Mouse (Mus musculus) heart, embryonic 10.5 days (tissue): ENCODE measurements at regions not wholly inside any gene's neighbourhood (a gene's known extent, or its start where the extent isn't known, plus 50 kb on each side); places are given as distances from the start of the nearest gene placed in this dataset.

Source experiments
- DNase-seq: peaks from one replicate; pipeline ENCODE4 v3.0.0-alpha.2; 2017; ENCODE audit warnings: low spot score
- H3K27ac ChIP-seq: fragments of 300-500 bp; sonication (generic); 2 replicates; pipeline ENCODE4 v1.5.1; 2016; ENCODE audit warnings: mild to moderate bottlenecking
- H3K27me3 ChIP-seq: fragments of 300-500 bp; sonication (generic); 2 replicates; pipeline ENCODE4 v1.6.1; 2016; ENCODE audit warnings: mild to moderate bottlenecking; ENCODE audit not compliant: poor library complexity, insufficient read depth, severe bottlenecking
- H3K36me3 ChIP-seq: fragments of 300-500 bp; sonication (generic); 2 replicates; pipeline ENCODE4 v1.6.1; 2016; ENCODE audit warnings: mild to moderate bottlenecking, moderate library complexity
- H3K4me1 ChIP-seq: fragments of 300-500 bp; sonication (generic); 2 replicates; pipeline ENCODE4 v1.6.1; 2016; ENCODE audit warnings: mild to moderate bottlenecking
- H3K4me3 ChIP-seq: fragments of 300-500 bp; sonication (generic); 2 replicates; pipeline ENCODE4 v1.5.1; 2016; ENCODE audit warnings: mild to moderate bottlenecking, moderate library complexity
- H3K9me3 ChIP-seq: fragments of 300-500 bp; sonication (generic); 2 replicates; pipeline ENCODE4 v1.6.1; 2016; ENCODE audit warnings: mild to moderate bottlenecking, moderate library complexity
- whole genome bisulfite sequencing: fragments of 180-500 bp; shearing (Covaris S2); methylation state at CpG from one replicate; pipeline ENCODE4 v1.1.7; 2016; 5-methylcytosine and 5-hydroxymethylcytosine counted together

DNA sequence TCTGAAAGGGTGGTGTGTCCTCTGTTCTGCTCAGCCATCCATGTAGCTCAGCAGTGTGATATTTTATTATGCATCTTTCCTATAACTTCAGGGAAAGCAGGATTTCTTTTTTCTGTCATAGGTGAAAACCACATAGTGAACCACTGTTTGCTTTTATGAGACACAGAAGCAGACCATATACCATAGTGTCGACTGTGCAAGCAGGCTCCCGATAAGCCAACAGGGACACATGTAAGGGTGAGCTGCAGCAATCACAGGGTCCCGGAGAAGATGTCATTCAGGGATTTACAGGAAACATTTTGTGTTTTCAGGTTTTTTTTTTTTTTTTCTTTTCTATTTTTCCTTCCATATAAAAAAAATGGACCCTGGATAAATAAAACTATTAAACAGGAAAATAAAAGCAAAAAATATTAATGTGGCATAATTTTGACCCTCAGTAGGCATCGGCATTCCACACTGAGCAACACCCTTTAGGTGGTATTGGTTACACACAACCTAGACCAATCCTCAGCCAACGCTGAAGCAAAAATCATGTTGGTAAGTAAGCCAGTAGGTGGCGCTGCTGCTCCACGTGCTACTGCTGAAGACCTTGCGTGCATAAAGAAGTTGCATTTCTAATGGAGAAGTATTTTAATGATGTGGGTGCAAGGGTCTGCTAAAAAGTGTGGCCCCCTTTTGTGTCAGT, 146.7 kb upstream of the C9orf72 start:
- no peak overlapping the region for H3K27ac ChIP-seq
- H3K4me3 ChIP-seq: no peak overlapping the region
- DNase-seq: peak; percentile 81
- 0 out of 2 replicates have a peak, but pooled peaks cover 4% of the 10 kb centered on the region for H3K9me3 ChIP-seq
- H3K27me3 ChIP-seq: no peaks in the 10 kb centered on the region
- WGBS: 33% methylated on average over 8 of the region's 8 CpGs
- H3K36me3 ChIP-seq: no peaks in the 10 kb centered on the region
- no peaks in the 10 kb centered on the region for H3K4me1 ChIP-seq

DNA sequence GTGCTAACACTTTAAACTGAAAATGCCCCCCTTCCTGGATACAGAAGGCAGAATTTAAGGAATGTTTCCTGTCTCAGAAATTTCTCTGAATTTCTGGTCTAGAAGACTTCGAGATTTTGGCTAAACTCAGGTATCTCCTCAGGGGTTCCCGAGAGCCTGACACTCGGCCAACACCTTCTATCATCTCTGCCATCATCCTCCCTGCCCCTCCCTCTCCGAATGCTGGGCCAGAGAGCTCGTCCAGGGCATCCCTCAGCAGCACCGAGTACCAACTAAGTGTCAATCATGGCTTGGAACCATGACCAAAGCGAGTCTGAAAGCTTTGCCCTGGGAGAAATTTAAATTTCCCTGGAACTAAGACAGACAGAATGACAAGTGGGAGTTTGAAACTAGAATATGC, 138.2 kb upstream of the C9orf72 start:
- Histone ChIP-seq H3K4me1 (no peaks in the 10 kb centered on the region), H3K36me3 (no peaks in the 10 kb centered on the region), H3K4me3 (no peak overlapping the region), H3K27ac (no peak overlapping the region), H3K27me3 (no peaks in the 10 kb centered on the region), H3K9me3 (no peaks in the 10 kb centered on the region)
- WGBS: 71% methylated on average over 7 of the region's 7 CpGs
- no peak for DNase-seq

DNA sequence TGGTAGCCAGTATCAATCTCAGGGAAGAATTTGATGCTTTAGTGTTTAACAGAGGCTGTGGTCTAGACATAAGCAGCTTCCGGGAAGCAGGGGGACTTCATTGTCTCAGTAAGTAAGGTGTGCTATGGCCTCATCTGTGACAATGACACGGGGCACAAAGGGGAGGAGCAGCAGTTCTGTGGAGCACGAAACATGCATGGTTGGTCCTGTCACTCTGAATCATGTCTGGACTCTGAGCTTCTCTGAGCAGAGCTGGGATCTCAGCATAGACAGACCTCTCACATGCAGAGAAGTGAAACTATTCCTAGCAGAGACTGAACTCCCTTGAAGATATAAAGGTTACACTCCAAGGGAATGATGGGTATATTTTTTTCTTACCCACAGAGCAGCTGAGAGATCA, 136.2 kb upstream of the C9orf72 start:
- Histone ChIP-seq H3K9me3 (no peaks in the 10 kb centered on the region), H3K27ac (no peak overlapping the region), H3K36me3 (no peaks in the 10 kb centered on the region), H3K4me3 (no peak overlapping the region), H3K27me3 (no peaks in the 10 kb centered on the region), H3K4me1 (no peaks in the 10 kb centered on the region; the same call in 1 of the 2 replicates)
- DNase-seq: no peak
- 79% methylated on average over 3 of the region's 3 CpGs for WGBS

DNA sequence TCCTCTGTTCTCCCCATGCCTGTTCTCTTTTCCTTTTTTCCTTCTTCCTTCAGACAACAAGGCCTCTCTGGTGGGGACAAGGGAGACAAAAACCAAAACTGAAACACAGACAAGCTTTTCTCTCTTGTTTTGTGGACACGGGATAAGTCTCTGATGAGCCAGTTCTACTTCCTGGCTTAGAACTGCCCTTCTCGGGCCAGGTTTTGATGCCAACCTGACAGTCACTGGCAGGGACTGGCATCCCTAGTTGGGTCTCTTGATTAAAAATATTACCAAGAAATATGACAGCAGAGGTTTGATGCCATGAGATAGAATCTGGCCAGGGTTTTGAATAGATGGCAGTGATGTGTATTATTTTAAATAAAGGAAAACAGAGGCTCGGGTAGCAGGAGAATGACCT, 133.4 kb upstream of the C9orf72 start:
- no peak overlapping the region for H3K4me3 ChIP-seq
- H3K4me1 ChIP-seq: peaks cover 8% of the 10 kb centered on the region; the same call in 1 of the 2 replicates
- no peak for DNase-seq
- WGBS: 85% methylated on average over 3 of the region's 3 CpGs
- no peaks in the 10 kb centered on the region for H3K36me3 ChIP-seq
- H3K27ac ChIP-seq: no peak overlapping the region
- H3K27me3 ChIP-seq: no peaks in the 10 kb centered on the region
- H3K9me3 ChIP-seq: no peaks in the 10 kb centered on the region

DNA sequence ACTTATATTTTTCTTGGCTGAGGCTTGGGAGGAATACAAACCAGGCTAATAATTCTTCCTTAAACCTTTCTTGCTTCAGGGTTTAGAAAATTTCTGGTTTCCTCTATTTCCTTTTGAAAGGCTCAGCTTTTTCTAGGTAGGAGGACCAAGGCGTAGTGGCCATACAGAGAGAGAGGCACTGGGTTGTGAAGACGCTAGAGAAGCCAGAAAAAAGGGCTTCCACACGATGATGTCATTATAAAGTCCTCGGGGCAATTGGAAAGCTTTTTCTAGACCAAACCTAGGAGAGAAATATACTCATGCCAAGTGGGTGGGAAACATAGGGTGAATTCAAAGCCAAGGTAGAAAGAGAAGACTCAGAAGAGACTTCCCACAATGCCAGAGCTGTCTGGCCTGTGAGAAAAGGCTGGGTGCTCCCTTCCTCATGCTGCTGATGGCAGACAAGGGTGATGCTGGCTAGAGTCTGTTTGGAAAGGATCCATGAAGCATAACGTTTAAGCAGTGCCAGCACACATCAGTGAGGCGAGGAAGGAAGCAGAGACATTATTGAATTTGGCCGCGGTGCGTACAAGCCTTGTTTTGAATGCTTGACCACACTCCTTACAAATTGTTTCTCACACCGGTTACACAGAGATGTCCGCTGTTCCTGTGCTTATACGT, 131.1 kb upstream of the C9orf72 start:
- no peak overlapping the region for H3K4me3 ChIP-seq
- no peaks in the 10 kb centered on the region for H3K27me3 ChIP-seq
- no peaks in the 10 kb centered on the region for H3K9me3 ChIP-seq
- H3K36me3 ChIP-seq: no peaks in the 10 kb centered on the region
- no peak for DNase-seq
- H3K27ac ChIP-seq: no peak overlapping the region; the same call in 1 of the 2 replicates
- peaks cover 13% of the 10 kb centered on the region; the same call in 1 of the 2 replicates for H3K4me1 ChIP-seq
- 84% methylated on average over 12 of the region's 12 CpGs for WGBS

DNA sequence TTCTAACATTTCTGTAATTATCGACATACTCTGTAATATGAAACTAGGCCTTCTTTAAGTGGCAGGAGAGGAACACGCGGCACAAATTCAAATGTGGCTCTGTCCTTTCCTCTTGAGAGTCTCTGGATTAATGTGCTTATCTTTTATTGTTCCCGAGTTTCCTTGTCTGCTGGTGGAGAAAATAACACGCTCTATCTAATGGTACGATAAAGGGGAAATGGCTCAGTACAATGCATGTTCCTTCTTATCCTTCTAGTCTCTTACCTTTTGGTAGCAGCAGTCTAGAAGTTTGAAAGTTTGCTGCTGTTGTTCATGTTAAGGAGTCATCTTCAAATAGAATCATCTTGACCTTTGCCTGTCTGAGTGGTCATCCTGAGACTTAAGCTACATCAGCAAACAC, 130.1 kb upstream of the C9orf72 start:
- Histone ChIP-seq H3K9me3 (no peaks in the 10 kb centered on the region), H3K27me3 (no peaks in the 10 kb centered on the region), H3K4me3 (no peak overlapping the region), H3K4me1 (peaks cover 13% of the 10 kb centered on the region; the same call in 1 of the 2 replicates), H3K36me3 (no peaks in the 10 kb centered on the region), H3K27ac (no peak overlapping the region)
- DNase-seq: no peak
- 44% methylated on average over 6 of the region's 6 CpGs for WGBS

DNA sequence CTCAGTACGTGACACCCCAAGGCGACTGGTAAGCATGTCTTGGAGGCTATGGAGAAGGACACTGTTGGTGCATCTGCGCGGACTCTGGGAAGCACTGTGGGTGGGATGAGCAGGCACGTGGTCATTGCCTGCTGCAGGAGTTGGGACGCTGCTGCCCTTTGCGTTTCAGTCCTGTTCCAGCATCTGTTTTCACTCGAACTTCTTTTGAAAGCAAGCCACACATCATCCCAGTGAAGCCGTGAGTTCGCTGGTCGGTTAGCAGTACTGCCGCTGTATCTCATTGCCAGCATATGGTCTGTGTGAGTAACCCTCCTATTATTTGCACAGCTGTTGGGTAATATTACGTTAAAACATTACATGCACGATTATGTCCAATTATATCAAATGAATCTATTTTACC, 128.1 kb upstream of the C9orf72 start:
- Histone ChIP-seq H3K9me3 (no peaks in the 10 kb centered on the region), H3K27ac (no peak overlapping the region), H3K4me1 (peaks cover 13% of the 10 kb centered on the region; the same call in 1 of the 2 replicates), H3K36me3 (no peaks in the 10 kb centered on the region), H3K27me3 (no peaks in the 10 kb centered on the region), H3K4me3 (no peak overlapping the region)
- 68% methylated on average over 14 of the region's 14 CpGs for WGBS
- DNase-seq: no peak

DNA sequence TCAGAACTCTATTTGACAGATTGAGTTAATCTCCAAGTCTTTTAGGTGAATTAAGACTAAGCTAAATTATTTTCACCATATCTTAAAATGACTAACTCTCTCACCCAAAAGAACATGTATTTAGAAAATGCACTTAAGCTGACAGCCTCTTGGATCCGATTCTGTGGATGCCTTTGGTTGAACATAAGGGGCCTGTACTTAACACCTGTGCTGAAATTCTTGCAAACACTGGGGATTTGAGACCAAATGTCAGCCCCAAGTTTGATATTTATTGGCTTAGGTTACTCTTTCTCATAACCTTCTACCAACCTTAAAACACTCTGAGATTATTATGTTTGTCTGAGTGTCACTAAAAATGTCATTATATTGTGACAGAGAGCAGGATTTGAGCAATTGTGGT, 126.6 kb upstream of the C9orf72 start:
- no peak overlapping the region for H3K4me3 ChIP-seq
- no peaks in the 10 kb centered on the region for H3K9me3 ChIP-seq
- no peak for DNase-seq
- H3K4me1 ChIP-seq: peaks cover 13% of the 10 kb centered on the region; the same call in 1 of the 2 replicates
- no peaks in the 10 kb centered on the region for H3K36me3 ChIP-seq
- H3K27me3 ChIP-seq: no peaks in the 10 kb centered on the region
- H3K27ac ChIP-seq: no peak overlapping the region
- 78% methylated on average over 1 of the region's 1 CpGs for WGBS

DNA sequence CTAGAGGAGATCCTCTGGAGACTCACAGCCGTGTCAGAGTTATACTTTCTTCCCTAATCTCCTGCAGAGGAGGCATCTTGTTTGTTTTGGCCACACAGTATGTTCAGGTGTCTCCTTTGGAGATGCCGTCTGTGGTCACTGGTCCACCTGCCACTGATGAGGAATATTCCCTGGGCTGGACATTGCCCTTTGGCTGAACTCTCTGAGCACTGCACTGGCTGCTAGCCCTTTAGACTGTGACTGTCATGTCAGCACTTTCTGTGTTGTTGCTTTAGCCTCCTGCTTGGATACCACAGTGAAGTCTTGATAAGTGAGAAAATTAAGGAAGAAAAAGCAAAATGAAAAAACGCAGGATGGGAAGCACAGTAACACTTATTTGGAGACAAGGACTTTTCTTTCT, 124.5 kb upstream of the C9orf72 start:
- WGBS: 69% methylated on average over 3 of the region's 3 CpGs
- Histone ChIP-seq H3K27ac (no peak overlapping the region), H3K4me1 (peaks cover 13% of the 10 kb centered on the region; the same call in 1 of the 2 replicates), H3K9me3 (no peaks in the 10 kb centered on the region), H3K27me3 (no peaks in the 10 kb centered on the region), H3K36me3 (no peaks in the 10 kb centered on the region), H3K4me3 (no peak overlapping the region)
- DNase-seq: no peak

DNA sequence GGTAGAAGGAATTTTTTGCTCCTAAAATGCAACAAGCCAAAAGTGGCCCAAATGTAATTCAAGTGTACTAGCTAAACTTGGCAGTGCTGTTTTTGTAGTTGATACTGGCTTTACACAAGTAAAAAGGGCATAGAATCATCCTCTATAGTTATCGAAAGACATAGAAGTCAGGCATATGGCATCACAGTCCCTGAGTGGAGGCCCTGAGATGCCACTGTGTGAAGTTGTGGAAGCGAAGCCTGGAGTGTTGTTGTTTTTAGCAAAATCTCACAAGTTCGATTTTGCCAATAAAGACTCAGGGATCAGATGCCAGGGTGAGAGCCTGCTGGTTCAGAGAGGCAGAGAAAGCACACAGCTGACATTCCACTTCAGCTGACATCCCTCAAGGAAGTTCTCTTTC, 121.6 kb upstream of the C9orf72 start:
- no peaks in the 10 kb centered on the region for H3K36me3 ChIP-seq
- no peak for DNase-seq
- no peak overlapping the region for H3K27ac ChIP-seq
- no peak overlapping the region for H3K4me3 ChIP-seq
- no peaks in the 10 kb centered on the region for H3K9me3 ChIP-seq
- WGBS: 87% methylated on average over 3 of the region's 3 CpGs
- H3K27me3 ChIP-seq: no peaks in the 10 kb centered on the region
- H3K4me1 ChIP-seq: no peaks in the 10 kb centered on the region

DNA sequence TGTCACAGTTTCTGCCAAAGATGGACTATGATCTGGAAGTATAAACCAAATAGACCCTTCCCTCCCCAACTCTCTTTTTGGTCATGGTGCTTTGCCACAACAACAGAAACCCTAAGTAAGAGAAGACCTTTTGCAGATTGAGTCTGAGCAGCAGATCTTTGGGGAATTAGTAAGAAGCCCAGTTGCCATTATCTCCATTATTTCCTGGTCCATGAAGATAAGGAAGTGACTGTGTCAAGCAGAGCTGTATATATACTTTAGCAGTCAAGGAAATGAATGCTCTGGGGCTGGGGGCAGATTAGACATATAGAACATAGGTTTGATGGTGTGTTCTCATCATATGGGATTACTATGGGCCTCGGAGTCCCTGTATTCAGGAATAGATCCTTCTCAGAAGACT, 117.8 kb upstream of the C9orf72 start:
- Histone ChIP-seq H3K9me3 (0 out of 2 replicates have a peak, but pooled peaks cover 6% of the 10 kb centered on the region), H3K27ac (no peak overlapping the region), H3K27me3 (no peaks in the 10 kb centered on the region), H3K4me3 (no peak overlapping the region), H3K36me3 (no peaks in the 10 kb centered on the region), H3K4me1 (no peaks in the 10 kb centered on the region)
- WGBS: 76% methylated on average over 1 of the region's 1 CpGs
- DNase-seq: no peak

DNA sequence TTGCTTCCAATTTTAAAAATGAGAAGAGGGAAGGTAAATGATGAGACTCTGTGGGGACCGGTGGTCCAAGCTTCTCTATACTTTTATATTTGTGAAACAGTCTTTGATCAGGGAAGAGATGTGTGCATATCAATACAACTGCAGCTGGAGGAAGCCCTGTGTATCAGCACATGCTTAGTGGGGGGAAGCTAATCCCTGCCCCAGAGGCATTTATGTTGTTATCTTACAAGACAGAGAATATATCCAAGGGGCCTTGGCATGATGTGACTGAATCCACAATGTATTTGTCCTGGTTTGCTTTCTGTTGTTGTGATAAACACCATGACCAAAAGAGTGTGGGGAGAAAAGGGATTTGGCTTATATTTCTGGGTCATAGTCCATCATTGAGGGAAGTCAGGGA, 105.2 kb upstream of the C9orf72 start:
- Histone ChIP-seq H3K36me3 (no peaks in the 10 kb centered on the region), H3K27ac (no peak overlapping the region), H3K4me1 (no peaks in the 10 kb centered on the region), H3K27me3 (no peaks in the 10 kb centered on the region), H3K9me3 (no peaks in the 10 kb centered on the region), H3K4me3 (no peak overlapping the region)
- 92% methylated on average over 1 of the region's 1 CpGs for WGBS
- no peak for DNase-seq

DNA sequence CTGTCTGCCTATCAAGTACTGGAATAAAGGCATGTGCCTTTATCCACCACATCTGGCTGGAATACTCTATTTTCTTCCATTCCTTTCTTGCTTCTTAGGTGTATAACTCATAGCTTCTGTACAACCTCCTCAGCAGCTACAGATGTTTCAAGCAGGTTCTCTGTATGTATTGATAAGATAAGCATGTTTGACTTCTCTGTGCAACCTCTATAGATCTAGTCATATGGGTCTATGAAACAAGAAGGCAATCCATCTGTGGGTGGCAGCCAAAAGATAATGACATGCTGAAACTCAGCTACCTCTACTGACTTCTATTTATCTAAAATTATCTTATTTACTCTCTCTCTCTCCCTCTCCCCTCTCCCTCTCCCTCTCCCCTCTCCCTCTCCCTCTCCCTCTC, 99.3 kb upstream of the C9orf72 start:
- Histone ChIP-seq H3K27ac (no peak overlapping the region), H3K36me3 (no peaks in the 10 kb centered on the region), H3K4me1 (no peaks in the 10 kb centered on the region), H3K9me3 (no peaks in the 10 kb centered on the region), H3K4me3 (no peak overlapping the region), H3K27me3 (no peaks in the 10 kb centered on the region)
- DNase-seq: no peak
